Mouse (Mus musculus): ENCODE data around the gene Cntfr.

Gene Cntfr

DNA sequence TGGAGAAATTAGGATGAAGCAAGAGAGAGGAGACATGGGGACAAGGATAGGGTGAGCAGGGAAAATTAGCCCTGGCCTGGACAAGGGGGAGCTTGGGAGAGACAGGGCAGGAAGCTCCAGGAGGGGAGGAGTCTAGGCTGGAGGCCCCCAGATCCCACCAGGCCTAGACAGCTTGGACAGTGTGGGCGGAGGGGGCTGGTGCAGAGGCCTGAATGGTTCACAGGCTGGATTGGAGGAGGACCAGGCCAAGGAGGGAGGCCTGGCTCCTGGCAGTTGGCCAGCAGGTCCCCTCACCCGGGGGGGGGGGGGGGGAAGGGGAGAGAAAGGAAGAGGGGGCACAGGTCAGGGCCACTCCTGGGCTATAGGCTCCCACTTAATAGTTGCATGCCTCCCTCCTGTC is 17.6 kb downstream of the Cntfr start:
- no peak for DNase-seq (ENCODE audit: low read depth, low spot score)

DNA sequence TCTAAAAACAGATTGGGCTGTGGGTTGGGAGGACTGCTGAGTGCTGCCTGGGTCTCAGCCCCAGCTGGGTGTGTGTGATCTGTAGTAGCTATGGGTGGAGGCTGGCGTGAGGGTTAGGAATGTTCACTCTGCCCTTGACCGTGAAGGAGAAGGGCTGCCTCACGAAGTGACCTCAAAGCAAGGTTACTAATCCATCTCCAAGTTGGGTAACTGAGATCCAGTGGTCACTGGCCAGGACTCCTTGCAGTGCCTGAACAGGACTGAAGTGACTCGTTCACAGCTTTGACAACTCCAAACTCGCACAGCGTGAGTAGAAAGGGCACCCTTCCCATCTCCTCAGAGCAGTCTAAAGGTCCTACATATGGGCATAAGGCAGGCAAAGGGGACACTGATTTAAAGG is 18.0 kb downstream of the Cntfr start:
- no peak for DNase-seq (ENCODE audit: low read depth, low spot score)

DNA sequence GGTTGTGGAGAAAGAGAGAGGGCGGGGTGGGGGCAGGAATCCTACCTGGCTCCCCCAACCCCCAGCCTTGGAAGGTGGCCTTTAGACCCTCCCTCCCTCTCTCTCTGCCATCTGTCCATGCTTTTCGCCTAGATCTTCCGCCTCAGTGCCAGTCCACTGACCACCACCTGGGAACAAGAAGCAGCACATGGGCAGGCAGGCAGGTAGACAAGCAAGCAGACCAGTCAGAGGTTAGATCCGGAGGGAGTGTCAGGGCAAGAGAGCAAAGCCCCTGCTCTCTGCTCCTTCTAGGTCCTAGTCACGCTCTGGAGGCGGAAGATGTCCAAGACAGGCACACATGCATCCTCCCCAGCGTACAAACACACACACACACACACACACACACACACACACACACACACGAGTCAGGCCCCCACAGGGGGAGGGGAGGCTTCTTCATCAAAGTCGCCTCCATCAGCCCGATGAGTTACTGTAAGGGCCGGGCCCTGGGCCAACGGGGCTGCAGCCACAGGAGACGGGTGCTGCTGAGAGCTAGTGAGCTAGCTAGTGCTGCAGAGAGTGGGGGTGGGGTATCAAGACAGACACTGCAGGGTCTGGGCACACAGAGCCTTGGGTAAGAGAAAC is 19.8 kb downstream of the Cntfr start:
- DNase-seq (ENCODE audit: low read depth, low spot score): no peak

DNA sequence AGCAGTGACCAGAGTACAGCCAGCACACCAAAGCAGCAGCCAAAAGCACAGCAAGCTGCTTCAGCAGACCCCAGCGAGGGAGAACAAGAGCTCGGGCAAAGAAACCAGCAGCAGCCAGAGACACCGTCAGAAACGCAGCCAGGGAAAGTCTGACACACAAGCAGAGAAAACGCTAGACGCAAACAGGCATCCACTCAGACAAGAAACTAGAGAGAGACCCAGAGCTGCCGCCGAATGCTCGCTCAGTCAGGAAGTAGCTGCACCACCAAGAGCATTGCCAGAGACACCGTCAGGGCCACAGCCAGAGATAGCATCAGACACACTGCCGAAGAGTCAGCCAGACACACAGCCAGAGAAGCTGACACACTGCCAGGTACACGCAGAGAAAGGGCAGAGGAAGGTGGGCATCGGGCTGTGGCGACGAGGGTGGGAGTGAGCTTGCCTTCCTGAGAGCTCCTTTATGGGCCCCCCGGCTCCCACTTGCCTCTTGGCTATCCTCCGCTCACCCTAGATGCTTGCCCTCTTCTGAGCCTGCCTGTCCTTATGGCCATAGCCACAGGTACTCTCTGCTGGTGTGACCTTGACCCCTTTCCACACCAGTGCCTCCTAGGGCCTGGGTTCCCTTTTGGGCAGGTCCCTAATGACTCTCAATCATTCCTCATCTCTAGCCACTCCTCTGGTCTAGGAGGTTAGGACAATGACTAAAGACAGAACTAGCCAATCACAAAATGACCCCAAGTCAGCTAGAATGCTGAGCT is 20.5 kb downstream of the Cntfr start:
- DNase-seq (ENCODE audit: low read depth, low spot score): no peak

DNA sequence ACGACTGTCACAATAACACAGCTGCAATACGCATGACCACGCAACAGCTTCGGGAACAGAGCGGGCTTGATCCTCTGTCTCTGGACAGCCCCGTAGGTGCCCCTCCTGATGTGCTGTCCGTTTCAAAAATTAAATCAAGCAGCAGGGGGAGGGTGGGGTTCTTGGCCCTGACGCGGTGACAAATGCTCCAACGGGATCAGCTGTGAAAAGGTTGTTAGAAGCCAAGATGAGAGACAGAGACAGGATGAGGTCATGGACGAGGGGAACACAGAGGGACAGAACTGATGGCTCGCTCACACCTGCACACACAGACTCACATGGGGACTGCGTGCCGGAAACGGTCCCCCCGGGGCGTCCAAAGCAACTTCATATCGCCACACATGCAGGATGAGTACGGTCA is 23.7 kb downstream of the Cntfr start:
- no peak for DNase-seq (ENCODE audit: low read depth, low spot score)

DNA sequence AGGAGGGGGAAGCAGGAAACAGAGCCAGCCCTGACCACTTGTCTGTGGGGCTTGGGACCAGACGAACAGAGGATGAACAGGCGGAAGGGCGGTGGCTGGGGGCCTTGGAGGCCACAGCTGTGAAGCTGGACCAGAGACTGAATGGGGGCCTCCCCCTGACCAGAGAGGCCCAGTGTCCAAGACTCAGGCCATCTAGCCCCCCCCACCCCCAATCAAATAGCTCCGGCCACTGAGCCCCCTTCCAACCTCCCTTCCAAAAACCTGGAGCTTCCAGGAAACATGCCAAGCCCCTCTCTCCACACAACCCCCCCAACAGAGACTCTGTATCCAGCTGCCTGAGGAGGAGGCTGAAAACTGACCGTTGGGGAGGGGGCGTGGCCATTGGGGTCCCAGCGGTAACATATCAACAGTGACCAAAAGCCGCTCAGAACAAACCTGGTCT is 24.3 kb downstream of the Cntfr start:
- DNase-seq (ENCODE audit: low read depth, low spot score): no peak

DNA sequence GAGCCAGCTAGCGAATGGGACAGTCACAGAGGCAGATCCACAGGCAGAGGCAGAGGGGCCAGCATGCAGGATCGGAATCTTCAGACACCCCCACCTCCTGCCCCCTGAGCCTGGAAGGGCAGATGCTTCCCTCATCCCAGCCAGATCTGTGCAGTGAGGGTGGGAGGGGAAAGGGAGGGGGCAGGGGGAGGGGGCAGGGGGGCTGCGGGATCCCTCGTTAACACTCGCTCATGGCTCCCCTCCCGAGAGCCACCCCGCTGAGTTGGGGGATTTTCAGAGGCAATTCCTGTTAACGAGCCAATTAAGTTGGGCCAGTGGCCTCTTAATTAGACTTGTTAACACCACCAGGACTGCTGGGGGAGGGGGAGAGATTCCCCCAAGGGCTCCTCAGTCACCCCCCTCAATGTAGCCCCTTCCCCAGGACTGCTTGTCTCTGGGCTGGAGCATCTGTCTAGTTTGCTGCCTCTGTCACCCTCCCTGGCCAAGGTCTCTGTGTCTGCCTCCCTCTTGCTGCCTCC is 24.9 kb downstream of the Cntfr start:
- no peak for DNase-seq (ENCODE audit: low read depth, low spot score)

DNA sequence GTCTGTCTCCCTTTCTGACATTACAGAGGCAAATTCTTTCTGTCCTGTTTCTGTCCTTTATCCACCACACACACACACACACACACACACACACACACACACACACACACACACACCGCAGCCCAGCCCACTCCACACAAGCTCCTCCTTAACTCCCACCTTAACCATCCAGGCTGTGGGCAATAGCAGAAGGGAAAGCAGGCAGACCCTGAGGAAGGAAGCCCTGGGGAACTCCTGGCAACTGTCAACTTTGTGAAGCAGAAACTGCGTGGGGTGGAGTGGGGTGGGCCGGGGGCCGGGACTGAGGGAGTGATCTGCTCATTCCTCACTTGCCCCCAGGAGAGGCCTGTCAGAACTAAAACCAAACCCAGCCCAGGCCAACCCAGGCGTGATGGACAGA is 25.4 kb downstream of the Cntfr start:
- no peak for DNase-seq (ENCODE audit: low read depth, low spot score)

DNA sequence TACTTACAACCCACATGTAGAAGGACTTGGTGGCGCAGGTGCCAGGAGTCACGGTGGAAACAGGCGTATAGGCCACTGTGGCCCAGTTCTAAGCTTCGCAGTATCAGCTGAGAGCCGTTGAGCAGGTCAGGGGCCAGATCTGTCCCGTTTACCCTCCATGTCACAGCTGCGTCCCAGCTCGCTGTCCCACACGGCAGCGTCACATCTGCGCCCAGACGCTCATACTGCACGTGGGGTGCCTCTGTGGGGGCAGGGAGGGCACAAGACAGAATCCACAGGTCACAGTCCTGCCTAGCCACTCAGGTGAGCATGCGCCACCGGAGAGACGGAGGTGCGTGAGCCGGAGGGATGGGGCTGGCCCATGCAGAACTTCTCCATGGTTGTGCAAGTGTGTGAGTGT is 26.1 kb downstream of the Cntfr start:
- no peak for DNase-seq (ENCODE audit: low read depth, low spot score)

DNA sequence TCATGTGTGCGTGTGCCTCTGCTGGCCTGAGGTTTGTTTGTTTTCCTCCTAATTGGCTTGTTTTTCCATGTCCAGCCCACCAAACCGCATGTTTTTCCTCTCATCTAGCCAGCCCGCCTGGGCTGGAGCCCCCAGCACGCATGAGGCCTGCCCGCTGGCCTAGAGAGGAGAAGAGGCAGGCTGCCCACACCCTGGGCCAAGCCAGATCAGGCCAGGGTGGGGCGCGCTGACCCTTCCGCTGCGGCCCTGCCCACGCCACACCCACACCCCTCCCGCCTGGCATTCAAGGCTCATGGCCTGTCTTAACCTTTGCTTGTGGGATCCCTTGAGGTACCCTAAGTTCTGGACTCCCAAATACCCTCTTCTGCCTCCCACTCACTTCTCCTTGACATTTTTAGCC is 30.2 kb downstream of the Cntfr start:
- no peak for DNase-seq (ENCODE audit: low read depth, low spot score)

DNA sequence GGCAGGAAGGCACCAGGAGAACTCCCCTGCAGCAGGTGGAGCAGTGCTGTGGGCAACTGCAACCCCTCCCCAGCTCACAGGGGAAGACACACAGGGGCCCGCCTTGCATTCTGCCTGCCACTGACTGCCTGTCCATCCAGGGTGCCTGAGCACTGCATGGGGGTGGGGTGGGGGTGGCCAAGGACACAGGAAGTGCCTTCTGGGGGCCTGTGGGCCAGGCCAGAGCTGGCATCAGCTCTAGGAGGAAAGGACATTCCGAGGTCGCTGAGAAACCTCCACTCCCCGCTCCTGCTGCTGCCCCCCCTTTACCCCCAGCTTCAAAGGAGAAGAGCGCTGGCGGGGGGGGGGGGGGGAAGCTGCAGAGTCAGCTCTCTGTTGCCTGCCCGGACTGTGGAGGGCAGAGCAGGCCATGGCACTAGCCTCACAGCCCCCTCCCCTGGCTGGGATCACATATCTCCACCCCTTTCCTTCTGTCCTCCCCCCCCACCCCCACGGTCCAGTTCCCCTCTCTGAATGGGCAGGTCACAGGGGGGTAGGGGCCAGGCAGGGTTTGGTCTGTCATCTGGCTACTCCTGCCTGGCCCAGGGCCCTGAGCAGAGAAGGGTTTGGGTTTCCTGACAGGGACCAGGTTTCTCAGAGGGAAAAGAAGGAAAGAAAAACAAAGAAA is 31.7 kb downstream of the Cntfr start:
- DNase-seq (ENCODE audit: low read depth, low spot score): no peak

DNA sequence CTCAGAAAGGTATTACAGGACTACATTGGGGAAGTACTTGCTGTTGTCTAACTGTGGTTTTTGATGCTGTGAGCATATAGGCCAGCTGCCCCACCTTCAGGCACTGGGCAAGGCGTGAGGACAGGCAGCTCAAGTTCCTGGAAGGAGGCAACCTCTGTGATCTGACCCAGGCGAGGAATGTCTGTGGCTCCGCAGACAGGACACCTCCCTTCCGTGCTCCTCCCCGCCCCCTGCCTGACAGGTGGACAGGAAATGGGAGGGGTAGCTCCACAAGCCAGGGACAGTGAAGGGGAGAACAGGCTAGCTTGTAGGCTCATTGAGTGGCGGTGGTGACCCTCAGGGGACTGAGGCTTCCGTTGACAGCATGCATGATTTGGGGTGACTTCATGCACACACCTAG is 32.4 kb downstream of the Cntfr start:
- no peak for DNase-seq (ENCODE audit: low read depth, low spot score)

DNA sequence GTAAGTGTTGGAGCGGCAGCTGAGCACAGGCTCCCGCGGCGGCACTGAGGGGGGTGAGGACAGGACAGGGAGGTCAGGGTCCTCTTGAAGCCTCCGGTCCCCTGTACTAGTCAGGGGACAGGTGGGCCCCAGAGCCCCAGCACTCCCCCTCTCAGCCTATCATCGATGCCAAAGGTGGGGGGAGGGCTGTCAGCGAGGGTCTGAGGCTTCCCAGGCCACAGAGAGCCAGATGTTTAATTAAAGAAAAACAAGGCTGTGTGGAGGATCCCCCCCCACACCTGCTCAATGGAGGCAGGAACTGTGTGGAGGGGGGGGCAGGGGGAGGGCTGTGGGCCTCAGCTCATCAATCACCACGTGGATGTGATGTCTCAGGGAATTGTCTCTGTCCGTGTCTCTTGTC is 33.3 kb downstream of the Cntfr start:
- DNase-seq (ENCODE audit: low read depth, low spot score): no peak

DNA sequence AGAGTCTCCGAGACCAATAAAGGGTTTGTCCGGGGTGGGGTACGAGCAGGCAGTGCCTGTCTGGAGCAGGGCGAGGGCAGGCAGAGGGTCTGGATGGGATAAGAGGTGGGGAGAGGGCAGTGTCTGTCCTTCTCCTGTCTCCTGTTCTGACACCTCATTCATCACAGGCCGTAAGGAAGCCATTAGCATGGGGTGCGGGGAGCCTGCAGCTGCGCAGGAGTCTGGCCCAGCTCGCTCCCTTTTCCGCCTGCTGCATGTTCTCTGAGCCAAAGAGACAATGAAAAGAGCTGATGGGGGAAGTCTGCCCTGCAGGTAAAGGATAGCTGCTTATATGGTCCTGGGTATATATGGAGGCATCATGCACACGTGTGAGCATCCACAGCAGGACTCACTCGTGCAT is 34.2 kb downstream of the Cntfr start:
- DNase-seq (ENCODE audit: low read depth, low spot score): no peak

DNA sequence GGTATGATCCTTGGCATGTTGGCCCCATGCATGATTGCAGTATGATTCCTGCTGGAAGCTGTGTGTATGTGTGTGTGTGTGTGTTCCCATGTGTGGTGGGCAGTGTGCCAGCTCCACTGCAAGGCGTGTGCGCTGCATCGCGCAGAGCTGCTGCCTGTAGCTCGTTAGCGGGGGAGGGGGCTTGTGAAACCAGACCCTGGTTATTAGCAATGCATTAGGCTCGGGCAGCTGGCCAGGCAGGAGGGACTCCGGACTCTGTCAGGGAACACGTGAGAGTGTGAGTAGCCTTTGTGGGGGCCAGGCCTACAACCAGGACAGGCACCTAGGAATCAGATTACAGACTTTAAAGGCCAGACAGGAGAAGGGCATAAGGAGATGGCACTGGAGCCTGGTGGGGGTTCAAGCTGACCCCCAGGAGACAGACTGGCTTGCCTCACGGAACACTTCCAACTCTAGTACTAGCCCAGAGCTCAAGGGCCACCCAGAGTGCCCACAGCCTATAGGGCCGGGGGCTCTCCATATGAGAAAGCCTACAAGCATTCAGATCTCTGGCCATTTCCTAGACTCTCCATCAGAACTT is 35.9 kb downstream of the Cntfr start:
- no peak for DNase-seq (ENCODE audit: low read depth, low spot score)

DNA sequence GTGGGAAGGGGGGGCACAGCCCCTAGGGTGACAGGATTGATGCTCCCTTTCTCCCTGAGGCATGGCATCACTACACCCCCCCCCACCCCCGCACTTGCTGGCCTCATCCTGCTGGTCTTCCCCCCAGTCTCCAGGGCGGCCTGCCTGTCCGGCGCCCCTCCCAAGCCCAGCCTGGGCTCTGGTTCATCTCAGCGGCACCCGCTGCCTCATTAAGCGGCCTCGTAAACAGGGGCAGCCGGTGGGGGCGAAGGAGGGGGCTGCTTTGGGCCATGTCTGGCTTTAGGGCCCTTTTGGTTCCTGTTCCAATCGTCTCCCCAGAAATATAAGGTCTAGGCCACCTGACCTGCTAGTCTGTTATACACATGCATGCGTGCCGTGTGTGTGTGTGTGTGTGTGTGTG is 37.3 kb downstream of the Cntfr start:
- DNase-seq (ENCODE audit: low read depth, low spot score): no peak

DNA sequence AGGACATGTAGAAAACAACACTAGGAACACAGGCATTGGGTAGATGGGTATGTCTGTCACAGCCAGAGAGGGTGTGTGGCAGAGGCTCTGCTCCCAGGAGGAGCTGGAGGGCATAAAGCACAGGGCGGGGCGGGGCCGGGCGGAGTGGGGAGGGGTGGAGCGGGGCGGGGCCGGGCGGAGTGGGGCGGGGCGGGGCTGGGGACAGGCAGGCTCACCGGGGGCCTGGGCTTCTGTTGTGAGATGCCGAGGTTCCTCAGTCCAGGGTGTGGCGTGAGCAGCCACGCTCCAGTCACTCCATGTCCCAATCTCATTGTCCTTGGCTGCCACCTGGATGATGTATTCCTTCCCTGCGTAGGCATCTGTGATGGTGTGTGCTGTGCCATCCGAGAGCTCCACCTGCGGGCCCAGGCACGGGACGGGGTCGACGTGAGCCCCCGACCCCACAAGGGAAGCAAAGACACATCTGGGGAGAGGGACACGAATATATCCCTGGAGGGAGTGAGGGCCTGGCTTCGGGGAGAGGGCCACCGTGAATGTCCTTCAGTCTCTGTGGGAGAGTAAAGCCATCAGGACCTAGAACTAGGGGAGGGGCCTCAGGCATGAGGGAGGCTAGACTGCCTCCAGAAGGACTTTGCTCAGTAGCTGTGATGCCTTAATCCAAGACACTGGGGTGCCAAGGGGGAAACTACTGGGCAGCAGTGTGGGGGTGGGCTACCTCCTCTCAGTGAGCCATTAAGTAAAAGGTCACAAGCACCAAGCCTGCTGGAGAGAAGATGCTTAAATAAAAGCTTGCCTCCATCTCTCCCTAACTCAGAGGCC is 38.1 kb downstream of the Cntfr start:
- no peak for DNase-seq (ENCODE audit: low read depth, low spot score)

DNA sequence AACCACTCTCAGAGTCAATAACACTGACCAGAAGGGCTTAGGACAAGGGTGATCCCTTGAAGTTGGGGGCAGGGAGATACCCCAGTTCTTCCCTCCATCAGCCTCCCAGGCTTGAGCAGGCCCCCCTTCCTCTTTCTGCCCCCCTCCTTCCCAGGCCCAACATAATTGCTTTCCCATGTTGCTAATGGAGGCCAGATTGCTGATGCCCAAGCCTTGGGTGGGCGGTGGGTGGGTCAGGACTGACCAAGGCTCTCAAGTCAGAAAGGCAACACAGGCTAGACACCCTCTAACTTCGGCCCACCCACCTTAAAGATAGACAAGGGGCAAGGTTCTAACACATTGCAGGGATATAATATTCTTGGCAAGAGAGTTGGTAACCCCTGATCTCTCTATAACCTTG is 41.4 kb downstream of the Cntfr start:
- no peak for DNase-seq (ENCODE audit: low read depth, low spot score)

DNA sequence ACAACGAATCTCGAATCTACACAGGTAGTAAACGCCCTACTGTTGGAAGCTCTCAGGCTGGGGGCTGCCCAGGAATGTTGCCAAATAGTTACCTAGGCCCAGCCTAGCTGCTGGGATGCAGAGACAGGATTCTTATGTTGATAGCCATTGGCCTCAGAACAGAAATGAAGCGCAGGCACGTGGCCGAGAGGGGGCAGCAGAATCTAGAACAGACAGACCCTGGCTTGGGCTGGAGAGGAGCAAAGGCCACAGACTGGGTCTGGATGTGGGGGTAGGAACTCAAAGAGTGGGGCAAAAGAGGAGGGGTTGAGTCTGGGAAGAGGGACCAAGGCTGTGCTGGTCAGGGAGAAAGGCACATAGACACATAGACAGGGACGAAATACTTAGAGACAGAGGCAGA is 42.7 kb downstream of the Cntfr start:
- DNase-seq (ENCODE audit: low read depth, low spot score): peak; percentile 48

DNA sequence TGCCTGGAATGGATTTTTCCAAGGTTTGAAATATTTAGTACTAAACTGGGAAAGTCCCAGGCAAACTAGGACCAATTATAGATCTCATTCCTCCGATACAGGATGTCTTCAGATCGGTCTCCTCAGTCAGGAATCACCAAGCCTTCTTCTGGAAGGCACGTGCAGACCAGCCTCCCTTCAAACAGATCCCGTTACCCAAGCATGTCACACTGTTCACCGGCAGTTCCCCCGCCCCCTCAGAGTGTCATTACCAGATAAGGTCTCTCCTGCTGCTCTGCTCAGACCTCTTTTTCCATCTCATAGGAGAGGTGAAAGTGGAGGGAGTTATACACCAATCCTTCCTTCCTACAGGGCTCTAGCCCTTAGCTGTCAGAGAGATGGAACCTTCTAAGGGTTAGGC is 43.2 kb downstream of the Cntfr start:
- DNase-seq (ENCODE audit: low read depth, low spot score): no peak

DNA sequence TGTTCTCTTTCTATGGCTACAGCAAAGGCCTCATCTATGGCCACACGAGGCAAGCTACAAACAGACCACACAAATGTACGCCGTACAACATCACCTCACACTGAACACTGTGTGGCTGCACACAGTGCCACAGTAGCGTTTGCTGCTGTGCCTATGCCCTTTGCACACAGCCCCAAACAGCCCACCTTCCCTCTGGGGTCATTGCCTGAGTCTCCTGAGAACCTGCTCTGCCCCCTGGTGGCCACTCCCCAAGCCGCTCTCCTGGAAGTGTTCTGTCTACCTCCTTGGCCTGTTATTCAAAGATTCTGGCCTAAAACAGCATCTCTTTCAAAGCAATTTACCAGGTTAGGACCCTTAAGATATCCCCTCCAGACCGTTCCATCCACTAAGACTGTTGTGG is 43.6 kb downstream of the Cntfr start:
- DNase-seq (ENCODE audit: low read depth, low spot score): peak; percentile 74

DNA sequence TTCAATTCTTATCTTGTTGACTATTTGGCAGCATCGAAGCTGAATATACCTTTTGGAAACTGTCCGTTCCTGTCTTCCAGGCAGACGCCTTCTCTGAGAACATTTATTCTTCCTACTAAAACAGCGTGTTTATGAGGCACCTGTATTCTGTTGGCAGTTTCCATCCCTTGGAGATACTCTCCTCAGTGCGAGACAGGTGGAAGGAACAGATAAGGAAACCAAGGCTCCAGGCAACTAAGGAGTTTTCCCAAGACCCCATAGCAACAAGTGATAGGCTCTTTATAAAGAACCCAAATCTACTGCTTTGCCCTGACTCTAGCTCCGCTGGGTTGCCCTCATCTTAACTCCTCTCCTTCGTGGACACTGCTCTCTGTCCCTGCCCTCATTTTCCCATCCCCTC is 48.3 kb downstream of the Cntfr start:
- no peak for DNase-seq (ENCODE audit: low read depth, low spot score)
